Mouse (Mus musculus): ENCODE results near the gene Egr2. TPM values are rescaled to one million over a fixed set of nuclear protein-coding genes. Genes with fewer than 3 reads are reported as not detected.

Gene Egr2
- total RNA-seq, 4 experiments from 2014 or later, result 0.35 to 1.3 (median 1.2) TPM

Other genes starting within 250 kb of the Egr2 start
- 10 to 100 TPM; 23.9 to 30.6 (median 25.5) TPM for gene Ado, start 13.5 kb downstream of the Egr2 start, total RNA-seq (2022)

Measured in adrenal gland, adult 8-10 months (tissue).